Mouse (Mus musculus): ENCODE measurements at regions not wholly inside any gene's neighbourhood (a gene's known extent, or its start where the extent isn't known, plus 50 kb on each side); places are given as distances from the start of the nearest gene placed in this dataset.
"Not testable (repeated sequence)": the region's sequence is repeated elsewhere in the genome, so short reads cannot be mapped to it uniquely, and the experiment has no call there.

DNA sequence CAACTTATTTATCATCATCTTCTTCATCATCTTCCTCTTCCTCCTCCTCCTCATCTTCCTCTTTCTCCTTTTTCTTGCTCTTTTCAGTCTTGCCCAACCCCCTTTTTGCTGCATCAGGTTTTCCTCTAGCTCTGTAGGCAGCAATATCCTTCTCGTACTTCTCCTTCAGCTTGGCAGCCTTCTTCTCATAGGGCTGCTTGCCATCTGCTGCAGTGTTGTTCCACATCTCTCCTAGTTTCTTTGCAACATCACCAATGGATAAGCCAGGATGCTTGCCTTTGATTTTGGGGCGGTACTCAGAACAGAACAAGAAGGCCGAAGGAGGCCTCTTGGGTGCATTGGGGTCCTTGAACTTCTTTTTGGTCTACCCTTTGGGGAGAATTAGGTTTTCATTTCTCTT lies 98.7 kb upstream of the Lin7c start:
- H3K9ac ChIP-seq; H3K36me3 ChIP-seq; H3K4me3 ChIP-seq; H3K27ac ChIP-seq (replicated peaks); ATAC-seq (ENCODE audit: low FRiP score, low read depth); H3K4me1 ChIP-seq (replicated peaks); H3K27me3 ChIP-seq; H3K9me3 ChIP-seq; H3K4me2 ChIP-seq: not testable (repeated sequence)
- 87% methylated on average over 3 of the region's 3 CpGs for WGBS

DNA sequence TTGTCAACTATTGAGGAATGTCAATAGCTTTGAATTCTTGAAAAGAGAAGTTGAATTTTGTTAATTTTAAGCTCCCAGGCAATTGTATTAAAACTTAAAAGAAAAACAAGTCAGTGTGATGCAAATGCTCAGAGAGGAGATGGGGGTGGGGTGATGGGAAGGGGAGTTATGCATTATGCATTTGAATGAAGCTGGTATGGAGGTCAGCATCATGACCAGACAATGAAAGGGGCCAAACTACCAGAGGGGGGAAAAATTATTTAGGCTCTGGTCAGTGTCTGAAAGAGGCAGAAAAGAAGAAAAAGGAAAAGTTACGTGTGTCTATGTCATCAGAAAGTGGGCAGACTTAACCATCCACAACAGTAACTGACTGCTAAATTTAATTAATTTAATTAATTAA lies 73.7 kb upstream of the Lin7c start:
- Histone ChIP-seq H3K9me3 (no peaks in the 10 kb centered on the region), H3K27me3 (no peaks in the 10 kb centered on the region), H3K27ac (replicated peaks) (no peak overlapping the region), H3K4me2 (no peak overlapping the region), H3K4me3 (no peak overlapping the region), H3K4me1 (replicated peaks) (no peaks in the 10 kb centered on the region), H3K9ac (no peak overlapping the region), H3K36me3 (no peaks in the 10 kb centered on the region)
- ATAC-seq (ENCODE audit: low FRiP score, low read depth) = no peak
- 45% methylated on average over 1 of the region's 1 CpGs for WGBS

DNA sequence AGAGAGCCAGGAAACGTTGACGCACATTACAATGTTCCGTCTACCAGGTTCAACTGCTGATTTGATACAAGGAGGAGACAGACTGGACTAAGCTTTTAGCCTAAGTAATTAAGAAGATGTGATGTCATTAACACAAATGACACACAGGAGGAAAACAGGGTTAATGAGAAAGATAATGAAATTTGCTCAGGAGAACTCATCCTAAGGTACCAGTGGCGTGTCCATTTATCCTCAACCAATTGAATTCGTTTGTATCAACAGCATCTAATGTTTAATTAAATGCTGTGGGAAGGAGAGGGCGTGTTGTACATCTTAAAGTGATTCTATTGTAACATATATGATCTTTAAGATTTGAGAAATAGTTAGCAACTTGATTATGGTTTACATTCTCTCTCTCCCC lies 70.3 kb upstream of the Lin7c start:
- H3K36me3 ChIP-seq = no peaks in the 10 kb centered on the region
- WGBS = 68% methylated on average over 6 of the region's 6 CpGs
- no peak overlapping the region for H3K4me2 ChIP-seq
- no peaks in the 10 kb centered on the region for H3K27me3 ChIP-seq
- no peaks in the 10 kb centered on the region for H3K4me1 ChIP-seq (replicated peaks)
- no peak overlapping the region for H3K27ac ChIP-seq (replicated peaks)
- no peaks in the 10 kb centered on the region for H3K9me3 ChIP-seq
- H3K4me3 ChIP-seq = no peak overlapping the region
- no peak overlapping the region for H3K9ac ChIP-seq
- ATAC-seq (ENCODE audit: low FRiP score, low read depth) = peak; percentile 56; the same call in 1 of the 2 replicates

DNA sequence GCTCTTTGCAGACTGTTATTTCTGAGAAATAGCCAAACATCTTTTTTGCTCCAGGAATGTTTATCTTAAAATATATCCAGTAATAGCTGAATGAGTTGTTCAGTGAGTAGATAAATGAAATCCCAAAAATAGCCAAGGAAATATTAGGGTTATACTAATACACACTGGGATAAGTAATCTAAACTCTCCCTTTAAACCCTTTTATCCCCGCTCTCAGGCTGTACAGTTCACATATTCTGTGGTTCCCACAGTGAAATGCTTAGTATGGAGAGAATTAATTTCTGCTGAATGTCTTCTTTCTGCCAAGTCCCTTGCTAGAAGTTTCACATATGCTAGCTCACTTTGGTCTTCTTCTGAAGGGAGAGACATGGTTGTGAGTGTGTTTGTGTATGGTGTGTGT lies 69.8 kb upstream of the Lin7c start:
- no peaks in the 10 kb centered on the region for H3K4me1 ChIP-seq (replicated peaks)
- no peaks in the 10 kb centered on the region for H3K27me3 ChIP-seq
- no peak overlapping the region for H3K4me3 ChIP-seq
- ATAC-seq (ENCODE audit: low FRiP score, low read depth) = no peak
- H3K9me3 ChIP-seq = no peaks in the 10 kb centered on the region
- no peak overlapping the region for H3K27ac ChIP-seq (replicated peaks)
- WGBS = 82% methylated on average over 1 of the region's 1 CpGs
- no peak overlapping the region for H3K9ac ChIP-seq
- no peaks in the 10 kb centered on the region for H3K36me3 ChIP-seq
- H3K4me2 ChIP-seq = no peak overlapping the region

DNA sequence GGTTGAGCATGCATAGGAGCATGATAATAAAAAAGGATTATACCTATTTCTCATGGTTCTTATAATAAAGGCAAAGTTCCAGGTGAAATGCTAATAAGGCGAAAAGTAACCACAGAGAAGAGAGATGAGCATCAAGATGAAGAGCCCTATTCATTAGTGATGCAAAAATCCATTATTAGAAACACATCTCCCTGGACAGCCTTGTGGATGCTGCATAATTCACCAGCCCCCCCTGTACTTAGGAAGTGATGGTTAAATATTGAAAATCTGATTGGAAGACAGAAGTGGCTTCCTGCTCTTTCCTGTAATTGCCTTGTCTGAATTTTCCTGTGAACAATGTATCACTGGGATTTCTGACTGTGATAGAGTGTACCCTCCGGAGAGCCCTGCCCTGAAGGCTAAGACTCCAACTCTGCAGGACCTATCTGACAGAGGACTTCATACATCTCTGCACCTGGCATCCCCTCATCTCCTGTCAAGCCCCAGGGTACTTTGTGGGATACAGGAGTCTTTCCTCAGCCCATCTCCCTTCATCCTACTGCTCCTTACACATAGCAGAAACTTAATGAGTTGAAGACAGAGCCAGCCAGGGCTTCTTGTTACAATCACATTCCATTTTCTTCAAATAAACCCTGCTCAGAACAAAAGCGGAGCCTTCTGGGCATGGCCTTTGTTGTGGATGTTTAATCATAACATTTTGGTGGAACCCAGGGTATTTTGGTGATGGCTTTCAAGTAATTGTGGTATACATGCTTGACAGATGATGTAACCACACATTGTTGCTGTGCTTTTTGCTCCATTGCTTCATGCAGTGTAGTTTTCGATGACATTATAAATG lies 67.4 kb upstream of the Lin7c start:
- no peak overlapping the region for H3K9ac ChIP-seq
- ATAC-seq (ENCODE audit: low FRiP score, low read depth) = peak; percentile 65
- H3K9me3 ChIP-seq = no peaks in the 10 kb centered on the region
- 81% methylated on average over 4 of the region's 4 CpGs for WGBS
- no peaks in the 10 kb centered on the region for H3K36me3 ChIP-seq
- H3K4me3 ChIP-seq = no peak overlapping the region
- no peak overlapping the region for H3K27ac ChIP-seq (replicated peaks)
- H3K27me3 ChIP-seq = no peaks in the 10 kb centered on the region
- no peak overlapping the region for H3K4me2 ChIP-seq
- H3K4me1 ChIP-seq (replicated peaks) = no peaks in the 10 kb centered on the region

DNA sequence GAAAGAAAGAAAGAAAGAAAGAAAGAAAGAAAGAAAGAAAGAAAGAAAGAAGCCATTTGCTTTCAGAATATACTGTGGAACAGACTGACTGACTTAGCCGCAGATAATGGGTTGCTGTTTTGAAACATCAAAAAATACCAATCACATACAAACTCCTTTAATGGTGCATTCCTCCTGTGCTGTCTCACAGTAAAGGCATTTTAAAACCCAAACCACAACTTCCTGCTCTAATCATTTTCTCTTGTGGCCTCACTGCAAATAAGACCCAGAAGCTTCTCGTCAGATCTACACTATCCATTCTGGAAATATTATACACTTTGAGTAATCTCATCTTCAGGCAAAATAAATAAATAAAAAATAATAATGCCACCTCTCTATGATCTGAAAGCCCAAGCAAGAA lies 50.4 kb upstream of the Lin7c start:
- H3K36me3 ChIP-seq = no peaks in the 10 kb centered on the region
- WGBS = 89% methylated on average over 2 of the region's 2 CpGs
- no peak for ATAC-seq (ENCODE audit: low FRiP score, low read depth)
- H3K27ac ChIP-seq (replicated peaks) = no peak overlapping the region
- H3K9ac ChIP-seq = no peak overlapping the region
- H3K9me3 ChIP-seq = no peaks in the 10 kb centered on the region
- H3K4me3 ChIP-seq = no peak overlapping the region
- H3K4me1 ChIP-seq (replicated peaks) = no peaks in the 10 kb centered on the region
- H3K4me2 ChIP-seq = no peak overlapping the region
- no peaks in the 10 kb centered on the region for H3K27me3 ChIP-seq

Measured in hindbrain, embryonic 15.5 days (tissue).